Mouse (Mus musculus) limb, embryonic 11.5 days (tissue): Measurements from ENCODE around the gene Terf2ip. TPM values are rescaled to one million over a fixed set of nuclear protein-coding genes. Genes with fewer than 3 reads are reported as not detected.
A peak's percentile ranks its signal among the peaks of the same experiment; 100 is the strongest.

ENCODE experiments used
- ATAC-seq: fragments of 200-750 bp; cut with Nextera tagmentation; 2 replicates; pipeline ENCODE4 v1.8.0; 2017; ENCODE audit warnings: low read depth; ENCODE audit not compliant: insufficient number of reproducible peaks, low FRiP score, low TSS enrichment
- DNase-seq: peaks from one replicate; pipeline ENCODE4 v3.0.0-alpha.2; 2015; ENCODE audit warnings: low spot score
- H3K27ac ChIP-seq: fragments of 300-500 bp; sonication (generic); replicated peaks from 2 replicates; pipeline ENCODE4 v1.5.1; 2014; ENCODE audit warnings: low read depth, mild to moderate bottlenecking, low read length
- H3K27me3 ChIP-seq: fragments of 300-500 bp; sonication (generic); 2 replicates; pipeline ENCODE4 v1.6.1; 2014; ENCODE audit warnings: mild to moderate bottlenecking, low read length, mixed read lengths; ENCODE audit not compliant: control insufficient read depth, insufficient read depth
- H3K36me3 ChIP-seq: fragments of 300-500 bp; sonication (generic); 2 replicates; pipeline ENCODE4 v1.6.1; 2014; ENCODE audit warnings: mild to moderate bottlenecking, low read length, moderate library complexity, mixed read lengths; ENCODE audit not compliant: control insufficient read depth, insufficient read depth
- H3K4me1 ChIP-seq: fragments of 300-500 bp; sonication (generic); 2 replicates; pipeline ENCODE4 v1.6.1; 2014; ENCODE audit warnings: low read length, mixed read lengths; ENCODE audit not compliant: control insufficient read depth, insufficient read depth
- H3K4me2 ChIP-seq: fragments of 300-500 bp; sonication (generic); 2 replicates; pipeline ENCODE4 v1.6.1; 2014; ENCODE audit warnings: low read depth, mild to moderate bottlenecking, moderate library complexity; ENCODE audit not compliant: severe bottlenecking
- H3K4me3 ChIP-seq: fragments of 300-500 bp; sonication (generic); 2 replicates; pipeline ENCODE4 v1.5.1; 2014; ENCODE audit warnings: low read depth, low read length
- H3K9ac ChIP-seq: fragments of 300-500 bp; sonication (generic); 2 replicates; pipeline ENCODE4 v1.6.1; 2014; ENCODE audit warnings: mild to moderate bottlenecking, low read length
- H3K9me3 ChIP-seq: fragments of 300-500 bp; sonication (generic); 2 replicates; pipeline ENCODE4 v1.6.1; 2016; ENCODE audit warnings: low read length; ENCODE audit not compliant: control insufficient read depth
- WGBS: fragments of 180-500 bp; shearing (Covaris S2); extraction: QIAGEN DNeasy Blood & Tissue Kit; methylation state at CpG from one replicate; pipeline ENCODE4 v1.1.7; 2014; 5-methylcytosine and 5-hydroxymethylcytosine counted together
- polyA plus RNA-seq: library from polyadenylated mRNA; unstranded; fragments of >200 nt; fragmentation: Nextera tagmentation; extraction: Ambion mirVana; gene quantifications from 2 replicates; pipeline ENCODE4 v1.2.1, GENCODE M21; 2014

The Terf2ip gene
- polyA plus RNA-seq, 1 experiment from 2014 or later = 28.6 TPM

GRCm38 (mm10) chr8:112029455-112029854 lies 18.3 kb downstream of the Terf2ip start:
- no peaks in the 10 kb centered on the region for H3K36me3 ChIP-seq
- DNase-seq (no peak), ATAC-seq (no peak)
- no peak overlapping the region for H3K9ac ChIP-seq
- no peaks in the 10 kb centered on the region for H3K9me3 ChIP-seq
- H3K27ac ChIP-seq = no peak overlapping the region
- H3K4me1 ChIP-seq = 0 out of 2 replicates have a peak, but pooled peaks cover 2% of the 10 kb centered on the region
- no peak overlapping the region for H3K4me3 ChIP-seq
- H3K27me3 ChIP-seq = no peaks in the 10 kb centered on the region
- no peak overlapping the region for H3K4me2 ChIP-seq
- 90% methylated on average over 7 of the region's 7 CpGs for WGBS

GRCm38 (mm10) chr8:112030663-112031062 lies 19.5 kb downstream of the Terf2ip start:
- Histone ChIP-seq H3K27me3 (no peaks in the 10 kb centered on the region), H3K36me3 (no peaks in the 10 kb centered on the region), H3K27ac (no peak overlapping the region), H3K4me2 (no peak overlapping the region), H3K9me3 (no peaks in the 10 kb centered on the region), H3K4me3 (no peak overlapping the region), H3K4me1 (0 out of 2 replicates have a peak, but pooled peaks cover 2% of the 10 kb centered on the region), H3K9ac (no peak overlapping the region)
- 60% methylated on average over 6 of the region's 6 CpGs for WGBS
- ATAC-seq (no peak), DNase-seq (no peak)

DNA sequence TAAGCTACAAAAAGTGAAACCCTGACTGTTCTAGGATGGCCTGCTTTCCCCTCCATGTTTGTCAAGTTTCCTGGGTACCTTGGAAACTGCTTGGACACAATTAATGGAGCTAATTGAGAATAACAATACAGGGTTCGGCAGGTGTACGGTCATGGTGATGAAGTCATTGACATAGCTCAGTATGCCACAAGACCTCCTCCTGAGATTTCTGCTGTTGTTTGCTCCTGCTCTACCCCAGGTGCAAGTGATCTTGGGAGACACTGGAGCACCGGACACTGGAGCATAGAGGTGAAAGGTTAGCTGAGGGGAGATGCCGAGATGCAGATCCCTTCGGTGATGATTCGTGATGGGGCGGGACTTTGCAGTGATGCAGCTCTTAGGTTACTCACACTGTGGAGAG lies 21.9 kb downstream of the Terf2ip start:
- no peak for DNase-seq
- 60% methylated on average over 7 of the region's 7 CpGs for WGBS
- H3K4me1 ChIP-seq = no peaks in the 10 kb centered on the region
- no peak overlapping the region for H3K9ac ChIP-seq
- no peak for ATAC-seq
- no peak overlapping the region for H3K27ac ChIP-seq
- H3K9me3 ChIP-seq = no peaks in the 10 kb centered on the region
- no peaks in the 10 kb centered on the region for H3K36me3 ChIP-seq
- H3K27me3 ChIP-seq = no peaks in the 10 kb centered on the region
- no peak overlapping the region for H3K4me2 ChIP-seq
- no peak overlapping the region for H3K4me3 ChIP-seq

- no peaks in the 10 kb centered on the region for H3K4me1 ChIP-seq
- H3K9me3 ChIP-seq = no peaks in the 10 kb centered on the region
- H3K9ac ChIP-seq = no peak overlapping the region
- ATAC-seq = peak; percentile 67; the same call in 1 of the 2 replicates
- no peak overlapping the region for H3K27ac ChIP-seq
- H3K27me3 ChIP-seq = no peaks in the 10 kb centered on the region
- DNase-seq = peak; percentile 75
- no peak overlapping the region for H3K4me2 ChIP-seq
- no peaks in the 10 kb centered on the region for H3K36me3 ChIP-seq
- 8% methylated on average over 8 of the region's 8 CpGs for WGBS
- no peak overlapping the region for H3K4me3 ChIP-seq
These were observed 23.4 kb downstream of the Terf2ip start for GRCm38 (mm10) chr8:112034603-112035002.

DNA sequence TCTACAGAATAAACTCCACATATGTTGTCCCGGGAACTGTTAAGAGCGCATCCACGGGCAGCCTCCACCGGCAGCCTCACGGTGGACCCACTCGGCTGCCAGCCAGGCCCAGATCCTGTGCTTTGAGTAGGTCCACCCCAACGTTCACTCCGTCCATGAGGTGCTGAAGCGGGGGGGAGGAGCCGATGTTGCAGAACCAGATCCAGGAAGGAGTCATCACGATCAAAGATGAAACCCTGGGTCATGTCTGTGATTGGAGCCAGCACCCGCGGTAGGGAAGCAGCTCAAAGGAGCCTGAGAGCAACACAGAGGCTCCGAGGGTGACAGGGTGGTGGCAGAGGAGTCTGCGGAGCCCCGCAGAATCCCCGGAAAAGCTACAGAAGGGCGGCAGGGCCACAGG lies 26.3 kb downstream of the Terf2ip start:
- ATAC-seq (no peak), DNase-seq (no peak)
- Histone ChIP-seq H3K9ac (no peak overlapping the region), H3K27ac (no peak overlapping the region), H3K36me3 (no peaks in the 10 kb centered on the region), H3K9me3 (no peaks in the 10 kb centered on the region), H3K4me1 (no peaks in the 10 kb centered on the region), H3K4me2 (no peak overlapping the region), H3K27me3 (no peaks in the 10 kb centered on the region), H3K4me3 (no peak overlapping the region)
- 77% methylated on average over 18 of the region's 18 CpGs for WGBS

- H3K4me2 ChIP-seq = no peak overlapping the region
- 86% methylated on average over 5 of the region's 5 CpGs for WGBS
- no peaks in the 10 kb centered on the region for H3K9me3 ChIP-seq
- no peaks in the 10 kb centered on the region for H3K36me3 ChIP-seq
- DNase-seq = no peak
- H3K4me1 ChIP-seq = no peaks in the 10 kb centered on the region
- no peaks in the 10 kb centered on the region for H3K27me3 ChIP-seq
- H3K4me3 ChIP-seq = no peak overlapping the region
- H3K27ac ChIP-seq = no peak overlapping the region
- no peak overlapping the region for H3K9ac ChIP-seq
- ATAC-seq = no peak
These were observed 34.0 kb downstream of the Terf2ip start for GRCm38 (mm10) chr8:112045182-112045581.

DNA sequence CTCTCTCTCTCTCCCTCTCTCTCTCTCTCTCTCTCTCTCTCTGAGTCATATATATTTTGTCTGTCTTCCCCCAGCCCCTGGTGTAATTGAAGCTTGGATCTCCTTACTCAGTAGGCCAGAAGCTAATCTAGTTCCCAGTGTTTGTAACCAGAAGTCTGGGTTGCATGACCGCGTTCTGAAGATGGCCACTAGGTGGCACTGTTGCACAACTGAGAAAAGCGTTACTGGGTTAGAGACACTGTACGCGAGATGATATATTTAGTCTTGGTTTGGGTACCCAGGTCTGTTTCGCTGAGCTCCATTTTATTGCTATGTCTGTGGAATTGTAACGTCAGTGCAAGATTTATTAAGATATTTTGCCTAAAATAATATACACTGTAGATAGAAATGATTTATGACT lies 34.7 kb downstream of the Terf2ip start:
- H3K4me2 ChIP-seq = no peak overlapping the region
- H3K27me3 ChIP-seq = no peaks in the 10 kb centered on the region
- no peak overlapping the region for H3K4me3 ChIP-seq
- no peaks in the 10 kb centered on the region for H3K4me1 ChIP-seq
- 4% methylated on average over 7 of the region's 7 CpGs for WGBS
- no peak overlapping the region for H3K9ac ChIP-seq
- H3K36me3 ChIP-seq = no peaks in the 10 kb centered on the region
- peak; percentile 91 for DNase-seq
- no peaks in the 10 kb centered on the region for H3K9me3 ChIP-seq
- no peak overlapping the region for H3K27ac ChIP-seq
- ATAC-seq = peak; percentile 84; the same call in 1 of the 2 replicates

- H3K27me3 ChIP-seq = no peaks in the 10 kb centered on the region
- H3K4me3 ChIP-seq = no peak overlapping the region
- WGBS = 86% methylated on average over 6 of the region's 6 CpGs
These were observed 37.1 kb downstream of the Terf2ip start for GRCm38 (mm10) chr8:112048293-112048692.

DNA sequence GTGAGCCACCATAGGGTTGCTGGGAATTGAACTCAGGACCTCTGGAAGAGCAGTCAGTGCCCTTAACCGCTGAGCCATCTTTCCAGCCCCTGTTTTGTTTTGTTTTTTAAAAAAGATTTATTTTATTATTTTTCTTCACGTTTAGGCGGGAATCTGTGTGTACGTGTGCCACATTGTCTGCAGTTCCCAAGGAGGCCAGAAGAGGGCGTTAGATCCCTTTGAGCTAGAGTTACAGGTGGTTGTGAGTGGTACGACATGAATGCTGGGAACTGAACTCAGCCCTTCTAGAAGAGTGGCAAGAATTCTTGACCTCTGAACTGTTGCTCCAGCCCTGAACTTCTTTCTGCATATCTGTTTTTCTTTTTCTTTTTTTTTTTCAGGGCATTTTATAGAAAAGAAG lies 38.8 kb downstream of the Terf2ip start:
- Histone ChIP-seq H3K4me1 (no peaks in the 10 kb centered on the region), H3K36me3 (no peaks in the 10 kb centered on the region), H3K27me3 (no peaks in the 10 kb centered on the region), H3K4me2 (no peak overlapping the region), H3K9ac (no peak overlapping the region), H3K27ac (no peak overlapping the region), H3K4me3 (no peak overlapping the region), H3K9me3 (no peaks in the 10 kb centered on the region)
- DNase-seq = no peak
- ATAC-seq = no peak
- WGBS = 79% methylated on average over 6 of the region's 6 CpGs

More at GRCm38 (mm10) chr8:112048293-112048692, 37.1 kb downstream of the Terf2ip start:
- H3K4me1 ChIP-seq = no peaks in the 10 kb centered on the region
- DNase-seq (no peak), ATAC-seq (no peak)
- H3K9ac ChIP-seq = no peak overlapping the region
- no peaks in the 10 kb centered on the region for H3K9me3 ChIP-seq
- H3K36me3 ChIP-seq = no peaks in the 10 kb centered on the region
- no peak overlapping the region for H3K4me2 ChIP-seq
- no peak overlapping the region for H3K27ac ChIP-seq
